Mouse (Mus musculus) adrenal gland (tissue): ENCODE data around the gene Enox1.

Experiments used
- intact Hi-C: fragments of 180-260 bp; cut with DNase I; formaldehyde crosslinking; loops from one replicate; pipeline ENCODE4 v1.15.1; 2025

The Enox1 gene

GRCm38 (mm10) chr14:77195314-77196020 is 38.9 kb downstream of the Enox1 start:
- intact Hi-C loops: no loop called here

- intact Hi-C loops: no loop called here
These were observed 39.7 kb downstream of the Enox1 start for GRCm38 (mm10) chr14:77196246-77196645.

GRCm38 (mm10) chr14:77197414-77197915 is 40.9 kb downstream of the Enox1 start:
- intact Hi-C loops: no loop called here

GRCm38 (mm10) chr14:77210889-77211288 is 54.3 kb downstream of the Enox1 start:
- intact Hi-C loops: no loop called here

- intact Hi-C loops: no loop called here
These were observed 56.6 kb downstream of the Enox1 start for GRCm38 (mm10) chr14:77213210-77213609.

- intact Hi-C loops: no loop called here
These were observed 58.3 kb downstream of the Enox1 start for GRCm38 (mm10) chr14:77214848-77215247.

GRCm38 (mm10) chr14:77225346-77225745 is 68.8 kb downstream of the Enox1 start:
- intact Hi-C loops: no loop called here

GRCm38 (mm10) chr14:77238811-77239210 is 82.2 kb downstream of the Enox1 start:
- intact Hi-C loops: no loop called here

GRCm38 (mm10) chr14:77239360-77239759 is 82.8 kb downstream of the Enox1 start:
- intact Hi-C loops: no loop called here

GRCm38 (mm10) chr14:77246977-77247376 is 90.4 kb downstream of the Enox1 start:
- intact Hi-C loops: no loop called here

- intact Hi-C loops: no loop called here
These were observed 91.9 kb downstream of the Enox1 start for GRCm38 (mm10) chr14:77248426-77248825.

GRCm38 (mm10) chr14:77248946-77249345 is 92.4 kb downstream of the Enox1 start:
- intact Hi-C loops: no loop called here

- intact Hi-C loops: no loop called here
These were observed 94.2 kb downstream of the Enox1 start for GRCm38 (mm10) chr14:77250652-77251238.

- intact Hi-C loops: no loop called here
These were observed 98.6 kb downstream of the Enox1 start for GRCm38 (mm10) chr14:77255201-77255600.

- intact Hi-C loops: no loop called here
These were observed 99.1 kb downstream of the Enox1 start for GRCm38 (mm10) chr14:77255711-77256110.

GRCm38 (mm10) chr14:77256943-77257342 is 100.4 kb downstream of the Enox1 start:
- intact Hi-C loops: no loop called here

GRCm38 (mm10) chr14:77257461-77257860 is 100.9 kb downstream of the Enox1 start:
- intact Hi-C loops: no loop called here

- intact Hi-C loops: no loop called here
These were observed 101.6 kb downstream of the Enox1 start for GRCm38 (mm10) chr14:77258186-77258585.

- intact Hi-C loops: no loop called here
These were observed 103.1 kb downstream of the Enox1 start for GRCm38 (mm10) chr14:77259686-77260085.

GRCm38 (mm10) chr14:77260107-77260506 is 103.5 kb downstream of the Enox1 start:
- intact Hi-C loops: no loop called here

GRCm38 (mm10) chr14:77266805-77267771 is 110.5 kb downstream of the Enox1 start:
- intact Hi-C loops: no loop called here
